Mouse (Mus musculus) neural tube, embryonic 11.5 days (tissue): Measurements from ENCODE around the gene C8a. TPM values are rescaled to one million over a fixed set of nuclear protein-coding genes. Genes with fewer than 3 reads are reported as not detected.

Experiments
- ATAC-seq: fragments of 200-750 bp; cut with Nextera tagmentation; 2 replicates; pipeline ENCODE4 v1.8.0; 2017; ENCODE audit warnings: moderate number of reproducible peaks, mild to moderate bottlenecking, moderate TSS enrichment, moderate library complexity; ENCODE audit not compliant: insufficient read depth, low FRiP score, low TSS enrichment
- DNase-seq: peaks from one replicate; pipeline ENCODE4 v3.0.0-alpha.2; 2015; ENCODE audit warnings: low spot score
- H3K27ac ChIP-seq: fragments of 300-500 bp; sonication (generic); 2 replicates; pipeline ENCODE4 v1.5.1; 2014; ENCODE audit warnings: low read depth, mild to moderate bottlenecking, low read length
- H3K27me3 ChIP-seq: fragments of 300-500 bp; sonication (generic); 2 replicates; pipeline ENCODE4 v1.6.1; 2014; ENCODE audit warnings: mild to moderate bottlenecking, low read length, mixed read lengths; ENCODE audit not compliant: control insufficient read depth, insufficient read depth
- H3K36me3 ChIP-seq: fragments of 300-500 bp; sonication (generic); 2 replicates; pipeline ENCODE4 v1.6.1; 2014; ENCODE audit warnings: mild to moderate bottlenecking, low read length, moderate library complexity, mixed read lengths; ENCODE audit not compliant: control insufficient read depth, insufficient read depth
- H3K4me1 ChIP-seq: fragments of 300-500 bp; sonication (generic); 2 replicates; pipeline ENCODE4 v1.6.1; 2014; ENCODE audit warnings: low read length, mixed read lengths; ENCODE audit not compliant: control insufficient read depth, insufficient read depth
- H3K4me2 ChIP-seq: fragments of 300-500 bp; sonication (generic); 2 replicates; pipeline ENCODE4 v1.6.1; 2014; ENCODE audit warnings: low read depth, mild to moderate bottlenecking, moderate library complexity
- H3K4me3 ChIP-seq: fragments of 300-500 bp; sonication (generic); 2 replicates; pipeline ENCODE4 v1.5.1; 2014; ENCODE audit warnings: low read depth, low read length
- H3K9ac ChIP-seq: fragments of 300-500 bp; sonication (generic); 2 replicates; pipeline ENCODE4 v1.6.1; 2014; ENCODE audit warnings: mild to moderate bottlenecking, low read length
- H3K9me3 ChIP-seq: fragments of 300-500 bp; sonication (generic); 2 replicates; pipeline ENCODE4 v1.6.1; 2016; ENCODE audit warnings: low read length; ENCODE audit not compliant: control insufficient read depth
- WGBS: fragments of 180-500 bp; shearing (Covaris S2); extraction: QIAGEN DNeasy Blood & Tissue Kit; methylation state at CpG from one replicate; pipeline ENCODE4 v1.1.7; 2014; 5-methylcytosine and 5-hydroxymethylcytosine counted together
- polyA plus RNA-seq: library from polyadenylated mRNA; unstranded; fragments of >200 nt; fragmentation: Nextera tagmentation; extraction: Ambion mirVana; gene quantifications from 2 replicates; pipeline ENCODE4 v1.2.1, GENCODE M21; 2014

C8a gene
- polyA plus RNA-seq, 1 experiment from 2014 or later, result not detected

GRCm38 (mm10) chr4:104824381-104825077, 51.7 kb downstream of the C8a start:
- H3K4me3 ChIP-seq, result no peak overlapping the region
- H3K27ac ChIP-seq, result no peak overlapping the region
- no peak overlapping the region for H3K9ac ChIP-seq
- no peaks in the 10 kb centered on the region for H3K27me3 ChIP-seq
- H3K4me1 ChIP-seq, result no peaks in the 10 kb centered on the region
- ATAC-seq (no peak), DNase-seq (no peak)
- H3K36me3 ChIP-seq, result no peaks in the 10 kb centered on the region
- 76% methylated on average over 7 of the region's 7 CpGs for WGBS
- H3K9me3 ChIP-seq, result no peaks in the 10 kb centered on the region
- H3K4me2 ChIP-seq, result no peak overlapping the region

- H3K9ac ChIP-seq, result no peak overlapping the region
- no peak overlapping the region for H3K4me3 ChIP-seq
- H3K4me2 ChIP-seq, result no peak overlapping the region
- ATAC-seq (no peak), DNase-seq (no peak)
- H3K27ac ChIP-seq, result no peak overlapping the region
- WGBS, result 81% methylated on average over 4 of the region's 4 CpGs
- H3K9me3 ChIP-seq, result no peaks in the 10 kb centered on the region
- H3K36me3 ChIP-seq, result no peaks in the 10 kb centered on the region
- H3K27me3 ChIP-seq, result no peaks in the 10 kb centered on the region
- H3K4me1 ChIP-seq, result no peaks in the 10 kb centered on the region
Observed at GRCm38 (mm10) chr4:104823597-104824101, 52.5 kb downstream of the C8a start.

- H3K4me2 ChIP-seq, result no peak overlapping the region
- H3K36me3 ChIP-seq, result no peaks in the 10 kb centered on the region
- ATAC-seq (no peak), DNase-seq (no peak)
- 79% methylated on average over 4 of the region's 4 CpGs for WGBS
- no peaks in the 10 kb centered on the region for H3K4me1 ChIP-seq
- H3K9ac ChIP-seq, result no peak overlapping the region
- H3K4me3 ChIP-seq, result no peak overlapping the region
- H3K9me3 ChIP-seq, result no peaks in the 10 kb centered on the region
- H3K27me3 ChIP-seq, result no peaks in the 10 kb centered on the region
- no peak overlapping the region for H3K27ac ChIP-seq
Observed at GRCm38 (mm10) chr4:104819891-104820290, 56.3 kb downstream of the C8a start.

DNA sequence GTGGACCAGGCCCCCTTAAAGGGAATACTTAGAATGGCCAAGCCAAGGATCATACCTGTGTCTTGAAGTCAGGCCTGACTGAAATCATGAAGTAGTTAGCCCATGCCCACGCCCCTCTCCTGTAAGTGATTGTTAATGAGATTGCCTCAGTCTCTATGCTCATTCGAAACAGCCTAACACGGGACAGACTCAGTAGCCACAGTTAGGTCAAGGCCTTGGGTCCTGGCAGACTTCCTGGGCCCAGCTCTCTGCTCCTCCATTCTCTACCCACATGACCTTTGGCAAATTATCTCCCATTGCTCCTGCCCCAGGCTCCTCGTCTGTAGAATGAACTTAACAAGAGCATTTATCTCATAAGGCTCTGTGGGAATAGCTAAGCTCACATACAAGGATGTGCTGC, 57.2 kb downstream of the C8a start:
- H3K4me3 ChIP-seq, result no peak overlapping the region
- H3K27me3 ChIP-seq, result no peaks in the 10 kb centered on the region
- H3K9ac ChIP-seq, result no peak overlapping the region
- no peaks in the 10 kb centered on the region for H3K9me3 ChIP-seq
- WGBS, result 80% methylated on average over 4 of the region's 4 CpGs
- H3K27ac ChIP-seq, result no peak overlapping the region
- H3K36me3 ChIP-seq, result no peaks in the 10 kb centered on the region
- no peak overlapping the region for H3K4me2 ChIP-seq
- no peak for DNase-seq
- H3K4me1 ChIP-seq, result no peaks in the 10 kb centered on the region
- ATAC-seq, result no peak

- Histone ChIP-seq H3K9me3 (no peaks in the 10 kb centered on the region), H3K4me3 (no peak overlapping the region), H3K4me2 (no peak overlapping the region), H3K9ac (no peak overlapping the region), H3K27me3 (no peaks in the 10 kb centered on the region), H3K36me3 (no peaks in the 10 kb centered on the region), H3K27ac (no peak overlapping the region), H3K4me1 (no peaks in the 10 kb centered on the region)
- 50% methylated on average over 2 of the region's 2 CpGs for WGBS
- no peak for DNase-seq
- no peak for ATAC-seq
Observed at GRCm38 (mm10) chr4:104817509-104817908, 58.7 kb downstream of the C8a start.

DNA sequence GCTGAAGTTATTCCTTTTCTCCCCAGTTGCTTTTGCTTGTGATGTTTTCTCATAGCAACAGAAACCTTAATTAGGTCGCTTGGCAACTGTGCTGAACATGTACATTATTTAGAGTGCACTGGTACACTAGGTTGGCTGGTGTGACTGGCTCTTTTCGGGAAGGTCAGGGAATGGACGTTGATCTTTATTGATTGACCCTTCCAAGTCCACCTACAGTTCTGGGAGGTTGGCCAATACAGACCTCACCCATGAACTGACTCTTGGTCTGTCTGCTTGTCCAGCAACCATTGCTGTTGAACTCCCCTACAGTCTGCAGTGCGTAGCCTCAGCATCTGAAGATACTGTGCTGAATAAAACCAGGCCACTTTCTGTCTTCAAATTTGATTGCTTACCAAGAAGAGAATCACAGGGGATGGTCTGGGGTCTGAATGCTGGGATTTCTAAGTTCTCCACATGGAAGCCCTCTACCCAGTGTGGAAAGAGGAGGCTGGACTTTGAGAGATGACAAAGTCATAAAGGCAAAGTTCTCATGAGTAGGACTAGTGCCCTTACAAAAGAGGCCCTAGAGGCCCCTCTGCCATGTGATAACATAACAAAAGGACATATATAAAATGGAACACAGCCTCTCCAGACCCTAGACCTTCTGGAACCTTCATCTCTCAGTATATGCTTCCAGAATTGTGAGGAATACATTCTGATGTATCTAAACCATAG, 59.5 kb downstream of the C8a start:
- ATAC-seq, result no peak
- H3K9ac ChIP-seq, result no peak overlapping the region
- H3K9me3 ChIP-seq, result no peaks in the 10 kb centered on the region
- H3K4me1 ChIP-seq, result no peaks in the 10 kb centered on the region
- no peak overlapping the region for H3K4me3 ChIP-seq
- H3K27ac ChIP-seq, result no peak overlapping the region
- 89% methylated on average over 4 of the region's 4 CpGs for WGBS
- H3K36me3 ChIP-seq, result no peaks in the 10 kb centered on the region
- no peak for DNase-seq
- no peaks in the 10 kb centered on the region for H3K27me3 ChIP-seq
- H3K4me2 ChIP-seq, result no peak overlapping the region

- no peaks in the 10 kb centered on the region for H3K9me3 ChIP-seq
- no peaks in the 10 kb centered on the region for H3K36me3 ChIP-seq
- H3K4me3 ChIP-seq, result no peak overlapping the region
- no peaks in the 10 kb centered on the region for H3K4me1 ChIP-seq
- H3K27ac ChIP-seq, result no peak overlapping the region
- DNase-seq (no peak), ATAC-seq (no peak)
- 80% methylated on average over 2 of the region's 2 CpGs for WGBS
- no peak overlapping the region for H3K9ac ChIP-seq
- H3K4me2 ChIP-seq, result no peak overlapping the region
- no peaks in the 10 kb centered on the region for H3K27me3 ChIP-seq
Observed at GRCm38 (mm10) chr4:104813617-104814016, 62.6 kb downstream of the C8a start.

- Histone ChIP-seq H3K9me3 (no peaks in the 10 kb centered on the region), H3K27me3 (no peaks in the 10 kb centered on the region), H3K4me3 (no peak overlapping the region), H3K4me2 (no peak overlapping the region), H3K36me3 (no peaks in the 10 kb centered on the region), H3K9ac (no peak overlapping the region), H3K27ac (no peak overlapping the region), H3K4me1 (no peaks in the 10 kb centered on the region)
- DNase-seq, result no peak
- ATAC-seq, result no peak; the same call in 1 of the 2 replicates
- 75% methylated on average over 10 of the region's 10 CpGs for WGBS
Observed at GRCm38 (mm10) chr4:104810710-104811286, 65.4 kb downstream of the C8a start.
